Mouse (Mus musculus) midbrain, embryonic 14.5 days (tissue): ENCODE data around the gene Trpc4ap. TPM values are rescaled to one million over a fixed set of nuclear protein-coding genes. Genes with fewer than 3 reads are reported as not detected.
A peak's percentile ranks its signal among the peaks of the same experiment; 100 is the strongest.
"Not testable (repeated sequence)": the region's sequence is repeated elsewhere in the genome, so short reads cannot be mapped to it uniquely, and the experiment has no call there.

ENCODE experiments used
- ATAC-seq: fragments of 200-750 bp; cut with Nextera tagmentation; 2 replicates; pipeline ENCODE4 v1.8.0; 2017; ENCODE audit warnings: moderate number of reproducible peaks, moderate library complexity; ENCODE audit not compliant: low FRiP score, low TSS enrichment
- DNase-seq: peaks from one replicate; pipeline ENCODE4 v3.0.0-alpha.2; 2015
- H3K27ac ChIP-seq: fragments of 300-500 bp; sonication (generic); replicated peaks from 2 replicates; pipeline ENCODE4 v1.5.1; 2014; ENCODE audit warnings: mild to moderate bottlenecking, low read depth, low read length, moderate library complexity
- H3K27me3 ChIP-seq: fragments of 300-500 bp; sonication (generic); 2 replicates; pipeline ENCODE4 v1.6.1; 2014; ENCODE audit warnings: low read length, control low read depth, mixed read lengths; ENCODE audit not compliant: control insufficient read depth, insufficient read depth
- H3K36me3 ChIP-seq: fragments of 300-500 bp; sonication (generic); 2 replicates; pipeline ENCODE4 v1.6.1; 2014; ENCODE audit warnings: low read length, control low read depth; ENCODE audit not compliant: control insufficient read depth, insufficient read depth
- H3K4me1 ChIP-seq: fragments of 300-500 bp; sonication (generic); 2 replicates; pipeline ENCODE4 v1.6.1; 2014; ENCODE audit warnings: mild to moderate bottlenecking, antibody characterized with exemption, low read length, control low read depth; ENCODE audit not compliant: control insufficient read depth, insufficient read depth
- H3K4me2 ChIP-seq: fragments of 300-500 bp; sonication (generic); 2 replicates; pipeline ENCODE4 v1.6.1; 2014; ENCODE audit warnings: mild to moderate bottlenecking, low read length, moderate library complexity
- H3K4me3 ChIP-seq: fragments of 300-500 bp; sonication (generic); replicated peaks from 2 replicates; pipeline ENCODE4 v1.5.1; 2014; ENCODE audit warnings: low read depth, low read length
- H3K9ac ChIP-seq: fragments of 300-500 bp; sonication (generic); replicated peaks from 2 replicates; pipeline ENCODE4 v1.6.1; 2014; ENCODE audit warnings: mild to moderate bottlenecking, low read length, moderate library complexity
- H3K9me3 ChIP-seq: fragments of 300-500 bp; sonication (generic); 2 replicates; pipeline ENCODE4 v1.6.1; 2016; ENCODE audit warnings: low read length, control low read depth, mixed read lengths; ENCODE audit not compliant: control insufficient read depth
- WGBS: fragments of 180-500 bp; shearing (Covaris S2); extraction: QIAGEN DNeasy Blood & Tissue Kit; methylation state at CpG from one replicate; pipeline ENCODE4 v1.1.7; 2014; 5-methylcytosine and 5-hydroxymethylcytosine counted together
- polyA plus RNA-seq: library from polyadenylated mRNA; unstranded; fragments of >200 nt; fragmentation: Nextera tagmentation; extraction: Ambion mirVana; gene quantifications from 2 replicates; pipeline ENCODE4 v1.2.1, GENCODE M21; 2014

The Trpc4ap gene
- polyA plus RNA-seq, 1 experiment from 2014 or later: 171 TPM

GRCm38 (mm10) chr2:155698443-155698842 is 6.3 kb upstream of the Trpc4ap start:
- H3K4me3 ChIP-seq, H3K27ac ChIP-seq, H3K9me3 ChIP-seq, ATAC-seq, H3K4me1 ChIP-seq, H3K4me2 ChIP-seq, H3K9ac ChIP-seq, DNase-seq, H3K27me3 ChIP-seq: not testable (repeated sequence)
- WGBS: 95% methylated on average over 6 of the region's 6 CpGs
- peaks cover 22% of the 10 kb centered on the region for H3K36me3 ChIP-seq

- ATAC-seq (no peak), DNase-seq (no peak)
- Histone ChIP-seq H3K9ac (no peak overlapping the region), H3K27ac (no peak overlapping the region), H3K9me3 (no peaks in the 10 kb centered on the region), H3K27me3 (no peaks in the 10 kb centered on the region), H3K4me3 (no peak overlapping the region), H3K4me1 (no peaks in the 10 kb centered on the region), H3K36me3 (peaks cover 12% of the 10 kb centered on the region), H3K4me2 (no peak overlapping the region)
- WGBS: 76% methylated on average over 7 of the region's 7 CpGs
These were observed 4.7 kb upstream of the Trpc4ap start for GRCm38 (mm10) chr2:155696851-155697250.

GRCm38 (mm10) chr2:155696091-155696558 is 3.9 kb upstream of the Trpc4ap start:
- Histone ChIP-seq H3K36me3 (peaks cover 5% of the 10 kb centered on the region; the same call in 1 of the 2 replicates), H3K4me2 (no peak overlapping the region), H3K27me3 (no peaks in the 10 kb centered on the region), H3K4me3 (no peak overlapping the region), H3K4me1 (peaks cover 2% of the 10 kb centered on the region; the same call in 1 of the 2 replicates), H3K9me3 (no peaks in the 10 kb centered on the region), H3K9ac (no peak overlapping the region), H3K27ac (no peak overlapping the region)
- no peak for ATAC-seq
- 17% methylated on average over 7 of the region's 7 CpGs for WGBS
- peak; percentile 89 for DNase-seq

GRCm38 (mm10) chr2:155695316-155695715 is 3.1 kb upstream of the Trpc4ap start:
- 77% methylated on average over 3 of the region's 3 CpGs for WGBS
- ATAC-seq (no peak), DNase-seq (no peak)
- peaks cover 10% of the 10 kb centered on the region for H3K4me1 ChIP-seq
- H3K4me2 ChIP-seq: no peak overlapping the region
- no peak overlapping the region for H3K9ac ChIP-seq
- no peaks in the 10 kb centered on the region for H3K36me3 ChIP-seq
- no peaks in the 10 kb centered on the region for H3K27me3 ChIP-seq
- no peak overlapping the region for H3K27ac ChIP-seq
- H3K4me3 ChIP-seq: no peak overlapping the region
- no peaks in the 10 kb centered on the region for H3K9me3 ChIP-seq

- 78% methylated on average over 2 of the region's 2 CpGs for WGBS
- H3K9me3 ChIP-seq: no peaks in the 10 kb centered on the region
- no peak overlapping the region for H3K9ac ChIP-seq
- H3K36me3 ChIP-seq: no peaks in the 10 kb centered on the region
- DNase-seq: no peak
- no peak for ATAC-seq
- H3K27ac ChIP-seq: no peak overlapping the region
- no peak overlapping the region for H3K4me3 ChIP-seq
- no peaks in the 10 kb centered on the region for H3K27me3 ChIP-seq
- peaks cover 14% of the 10 kb centered on the region for H3K4me1 ChIP-seq
- no peak overlapping the region for H3K4me2 ChIP-seq
These were observed 2.4 kb upstream of the Trpc4ap start for GRCm38 (mm10) chr2:155694564-155694963.

GRCm38 (mm10) chr2:155693136-155693535 is 952 bp upstream of the Trpc4ap start:
- peaks cover 14% of the 10 kb centered on the region for H3K4me1 ChIP-seq
- H3K9me3 ChIP-seq: no peaks in the 10 kb centered on the region
- no peaks in the 10 kb centered on the region for H3K27me3 ChIP-seq
- H3K27ac ChIP-seq: no peak overlapping the region
- H3K4me2 ChIP-seq: no peak overlapping the region
- no peak overlapping the region for H3K4me3 ChIP-seq
- 86% methylated on average over 4 of the region's 4 CpGs for WGBS
- H3K36me3 ChIP-seq: no peaks in the 10 kb centered on the region
- H3K9ac ChIP-seq: no peak overlapping the region
- no peak for DNase-seq
- ATAC-seq: no peak

- no peak for DNase-seq
These were observed 855 bp downstream of the Trpc4ap start for GRCm38 (mm10) chr2:155691336-155691722.

GRCm38 (mm10) chr2:155689211-155689610 is 3.0 kb downstream of the Trpc4ap start:
- WGBS: 92% methylated on average over 4 of the region's 4 CpGs
- Histone ChIP-seq H3K9me3 (no peaks in the 10 kb centered on the region), H3K36me3 (peaks cover 15% of the 10 kb centered on the region), H3K4me1 (peaks cover 14% of the 10 kb centered on the region), H3K27me3 (no peaks in the 10 kb centered on the region), H3K4me2 (no peak overlapping the region), H3K27ac (no peak overlapping the region), H3K9ac (no peak overlapping the region), H3K4me3 (no peak overlapping the region)
- DNase-seq: no peak
- no peak for ATAC-seq

More at GRCm38 (mm10) chr2:155691336-155691722, 855 bp downstream of the Trpc4ap start:
- Histone ChIP-seq H3K9ac (peak overlapping the region; percentile 97), H3K4me2 (peak overlapping the region; percentile 59), H3K4me1 (peaks cover 14% of the 10 kb centered on the region), H3K36me3 (peaks cover 7% of the 10 kb centered on the region; the same call in 1 of the 2 replicates), H3K4me3 (peak overlapping the region; percentile 97), H3K27me3 (no peaks in the 10 kb centered on the region), H3K9me3 (no peaks in the 10 kb centered on the region), H3K27ac (peak overlapping the region; percentile 92)
- ATAC-seq: no peak
- WGBS: 4% methylated on average over 8 of the region's 8 CpGs

- no peak overlapping the region for H3K4me2 ChIP-seq
- no peak for DNase-seq
These were observed 4.4 kb downstream of the Trpc4ap start for GRCm38 (mm10) chr2:155687746-155688145.

More at GRCm38 (mm10) chr2:155687746-155688145, 4.4 kb downstream of the Trpc4ap start:
- no peak for ATAC-seq
- Histone ChIP-seq H3K9me3 (no peaks in the 10 kb centered on the region), H3K4me1 (peaks cover 14% of the 10 kb centered on the region), H3K27me3 (no peaks in the 10 kb centered on the region), H3K4me3 (no peak overlapping the region), H3K27ac (no peak overlapping the region), H3K9ac (no peak overlapping the region), H3K36me3 (peaks cover 16% of the 10 kb centered on the region)
- WGBS: 96% methylated on average over 11 of the region's 11 CpGs
